Mouse (Mus musculus) large intestine, adult 2 months (tissue): ENCODE results near the gene Fcgbp. TPM values are rescaled to one million over a fixed set of nuclear protein-coding genes. Genes with fewer than 3 reads are reported as not detected.
"Not testable (repeated sequence)": the region's sequence is repeated elsewhere in the genome, so short reads cannot be mapped to it uniquely, and the experiment has no call there.

Experiments used
- DNase-seq: peaks from one replicate; pipeline ENCODE4 v3.0.0-alpha.2; 2012; ENCODE audit warnings: low read depth, low spot score
- WGBS: fragments of 180-500 bp; shearing (Covaris S2); methylation state at CpG from one replicate; pipeline ENCODE4 v1.1.7; 2018; 5-methylcytosine and 5-hydroxymethylcytosine counted together
- polyA plus RNA-seq: library from polyadenylated mRNA; depleted of rRNA; stranded (reverse); fragments of >200 nt; gene quantifications from 2 replicates; pipeline ENCODE4 v1.2.3, GENCODE M21; 2012; rRNA removed

The Fcgbp gene
- polyA plus RNA-seq, result 2,978 and 3,484 TPM in 2 replicates

DNA sequence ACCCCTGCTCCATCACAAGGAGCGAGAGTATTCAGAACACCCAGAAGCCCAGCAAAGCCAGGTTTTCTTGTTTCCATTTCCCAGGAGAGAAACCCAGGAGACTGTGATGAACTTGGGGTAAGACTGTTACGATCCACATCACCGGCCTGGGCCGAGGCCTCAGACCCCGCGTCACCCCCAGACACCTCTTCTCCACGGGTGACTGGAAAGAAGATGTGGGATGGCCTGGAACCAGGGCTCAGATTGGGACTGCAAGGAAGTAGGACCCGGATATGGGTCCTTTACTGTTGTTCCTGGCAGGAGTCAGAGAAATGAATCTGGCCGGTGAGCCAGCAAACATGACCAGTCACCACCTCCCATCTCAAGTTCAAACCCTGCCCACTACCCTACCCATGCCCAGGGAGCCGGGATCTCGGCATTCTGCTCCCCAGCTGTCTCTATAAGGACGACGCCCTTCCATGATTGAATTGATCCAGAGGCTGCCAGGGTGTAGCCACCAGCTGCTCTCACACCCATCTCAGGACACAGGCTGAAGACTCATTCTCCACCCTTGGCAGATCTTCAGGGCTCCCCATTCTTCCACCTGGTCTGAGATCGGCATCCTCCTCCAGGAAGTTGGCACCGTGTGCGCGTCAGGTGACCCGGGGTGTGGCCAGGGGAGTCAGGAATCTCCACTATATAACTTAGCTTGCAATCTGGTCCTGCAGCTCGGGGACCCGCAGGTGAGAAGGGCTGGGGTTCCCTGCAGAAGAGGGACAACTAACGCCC is at the start of gene Fcgbp:
Fcgbp (plus strand) TSS at position 706 of the 768 bp plus-strand sequence.
- peak; percentile 72 for DNase-seq
- WGBS, result 42% methylated on average over 21 of the region's 21 CpGs

GRCm38 (mm10) chr7:28044524-28044923 is 26.5 kb upstream of the Fcgbp start:
- 83% methylated on average over 4 of the region's 4 CpGs for WGBS

GRCm38 (mm10) chr7:28049476-28050409 is 21.3 kb upstream of the Fcgbp start, which contains the start of gene Psmc4:
TSS of gene Psmc4 (minus strand) at chr7:28050101.
- WGBS, result under 1% methylated on average over 52 of the region's 52 CpGs
- DNase-seq, result peak; percentile 96

More at GRCm38 (mm10) chr7:28044524-28044923, 26.5 kb upstream of the Fcgbp start:
- DNase-seq, result no peak

- DNase-seq, result no peak
- 57% methylated on average over 17 of the region's 17 CpGs for WGBS
These were observed 20.5 kb upstream of the Fcgbp start for GRCm38 (mm10) chr7:28050584-28050983.

DNA sequence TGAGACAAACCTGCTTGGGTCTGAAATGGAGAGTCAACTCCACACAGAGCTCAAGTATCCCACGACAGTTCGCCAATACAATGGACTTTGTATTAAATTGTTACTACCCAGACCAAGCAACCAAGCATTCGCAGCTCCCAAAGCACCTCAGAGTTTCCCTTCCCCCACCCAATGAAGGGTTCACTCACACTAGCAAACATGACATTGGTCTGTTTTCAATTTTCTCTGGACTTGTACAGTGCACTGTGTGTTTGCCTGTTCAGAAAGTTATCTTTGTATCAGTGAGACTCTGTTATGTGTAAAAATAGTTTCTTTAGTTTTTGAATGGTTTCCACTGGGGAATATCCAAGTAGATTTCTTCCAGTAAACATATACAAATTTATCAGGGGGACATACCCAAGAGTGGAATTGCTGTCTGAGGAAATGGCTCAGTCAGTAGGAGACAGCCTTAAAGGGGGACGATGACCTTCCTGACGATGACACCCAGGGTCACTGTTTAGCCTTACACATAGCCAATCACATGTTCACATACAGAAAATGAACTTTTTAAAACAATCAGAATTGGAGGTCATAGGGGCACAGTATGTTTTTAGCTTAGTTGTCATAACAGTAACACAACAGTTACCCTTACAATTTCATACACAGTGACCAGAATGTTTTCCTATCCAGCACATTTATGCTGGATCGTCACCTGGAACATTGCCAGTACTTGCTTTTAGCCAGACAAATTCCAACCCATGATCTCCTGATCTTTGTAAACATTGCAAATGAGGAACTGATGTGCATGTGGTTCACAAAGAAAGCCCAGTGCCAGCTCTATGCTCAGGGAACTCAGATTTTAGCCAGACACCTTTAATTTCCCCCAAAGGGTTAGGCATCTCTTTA is 17.7 kb upstream of the Fcgbp start:
- WGBS, result 69% methylated on average over 6 of the region's 6 CpGs
- DNase-seq, result no peak

DNA sequence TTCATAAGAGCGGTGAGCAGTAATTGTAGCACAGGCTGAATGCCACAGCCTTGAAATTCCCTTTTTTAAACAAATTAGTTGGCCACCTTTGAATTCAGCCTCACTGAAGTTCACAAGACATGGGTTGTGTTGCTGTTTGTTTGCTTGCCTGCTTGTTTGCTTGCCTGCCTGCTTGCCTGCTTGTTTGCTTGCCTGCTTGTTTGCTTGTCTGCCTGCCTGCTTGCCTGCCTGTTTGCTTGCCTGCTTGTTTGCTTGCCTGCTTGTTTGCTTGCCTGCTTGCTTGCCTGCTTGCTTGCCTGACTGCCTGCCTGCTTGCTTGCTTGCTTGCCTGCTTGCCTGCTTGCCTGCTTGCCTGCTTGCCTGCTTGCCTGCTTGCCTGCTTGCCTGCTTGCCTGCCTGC is 11.1 kb upstream of the Fcgbp start:
- DNase-seq, result no peak
- 95% methylated on average over 1 of the region's 1 CpGs for WGBS

- 71% methylated on average over 3 of the region's 3 CpGs for WGBS
- DNase-seq, result no peak
These were observed 2.4 kb upstream of the Fcgbp start for GRCm38 (mm10) chr7:28068661-28069060.

DNA sequence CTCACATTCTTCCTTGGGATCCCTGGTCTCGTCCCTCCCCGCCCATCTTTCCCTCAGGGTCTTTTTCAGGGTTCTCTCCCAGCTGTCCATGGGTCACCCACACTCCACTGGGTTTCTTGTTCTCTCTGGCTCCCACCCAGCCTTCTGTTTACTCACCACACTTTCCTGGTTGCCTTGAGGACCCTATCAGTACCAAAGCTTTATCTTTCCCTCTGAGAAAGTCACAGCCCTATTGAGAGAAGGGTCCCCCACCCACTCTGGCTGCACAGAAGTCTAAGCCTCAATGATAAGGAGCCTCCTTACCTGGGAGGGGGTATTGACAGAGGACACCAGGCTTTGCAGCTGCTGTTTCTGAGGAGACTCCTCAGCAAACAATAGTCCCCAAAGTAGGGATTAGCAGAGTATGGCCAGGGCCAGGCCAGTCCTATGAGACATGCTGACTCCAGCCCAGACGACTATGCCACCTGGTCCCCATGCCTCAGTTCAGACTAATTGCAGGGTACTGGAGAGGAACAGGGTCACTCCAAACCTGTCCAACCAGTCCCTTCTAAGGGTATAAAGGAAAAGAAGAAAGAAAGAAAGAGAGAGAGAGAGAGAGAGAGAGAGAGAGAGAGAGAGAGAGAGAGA is 1.4 kb upstream of the Fcgbp start:
- 40% methylated on average over 3 of the region's 3 CpGs for WGBS
- DNase-seq, result no peak

DNA sequence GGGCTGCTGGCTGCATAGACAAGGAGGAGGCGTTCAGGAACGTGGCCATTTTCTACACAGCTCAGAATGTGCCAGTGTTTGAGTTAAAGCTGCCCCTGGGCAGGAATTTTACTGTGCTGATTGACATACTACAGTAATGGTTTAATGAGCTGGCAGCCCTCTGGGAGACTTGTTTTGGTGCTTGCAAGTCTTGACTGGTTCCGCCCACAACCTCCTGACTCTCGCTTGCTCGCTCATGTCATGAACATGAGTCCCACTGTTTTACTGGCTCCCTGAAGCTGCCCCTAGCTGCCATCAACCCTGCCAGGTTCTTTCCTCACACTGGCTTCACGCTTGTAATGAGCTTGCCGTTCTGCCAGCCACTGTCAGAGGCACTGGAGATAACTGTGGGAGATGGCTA is 13.2 kb downstream of the Fcgbp start:
- 70% methylated on average over 7 of the region's 7 CpGs for WGBS
- no peak for DNase-seq

DNA sequence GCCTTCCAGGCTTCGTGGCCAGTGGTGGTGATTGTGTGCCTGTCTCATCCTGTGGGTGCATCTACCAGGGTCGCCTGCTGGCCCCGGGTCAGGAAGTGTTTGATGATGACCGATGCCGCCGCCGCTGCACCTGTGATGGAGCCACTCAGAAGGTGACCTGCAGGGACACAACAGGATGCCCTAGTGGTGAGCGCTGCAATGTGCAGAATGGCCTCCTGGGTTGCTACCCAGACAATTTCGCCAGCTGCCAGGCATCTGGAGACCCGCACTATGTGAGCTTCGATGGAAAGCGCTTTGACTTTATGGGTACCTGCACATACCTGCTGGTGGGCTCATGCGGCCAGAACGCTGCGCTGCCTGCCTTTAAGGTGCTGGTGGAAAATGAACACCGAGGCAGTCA is 15.2 kb downstream of the Fcgbp start:
- WGBS, result 87% methylated on average over 16 of the region's 16 CpGs
- no peak for DNase-seq

- WGBS, result 51% methylated on average over 11 of the region's 11 CpGs
These were observed 22.5 kb downstream of the Fcgbp start for GRCm38 (mm10) chr7:28093541-28093940.

GRCm38 (mm10) chr7:28099101-28099500 is 28.1 kb downstream of the Fcgbp start:
- no peak for DNase-seq
- WGBS, result 95% methylated on average over 16 of the region's 16 CpGs

More at GRCm38 (mm10) chr7:28093541-28093940, 22.5 kb downstream of the Fcgbp start:
- DNase-seq, result no peak

DNA sequence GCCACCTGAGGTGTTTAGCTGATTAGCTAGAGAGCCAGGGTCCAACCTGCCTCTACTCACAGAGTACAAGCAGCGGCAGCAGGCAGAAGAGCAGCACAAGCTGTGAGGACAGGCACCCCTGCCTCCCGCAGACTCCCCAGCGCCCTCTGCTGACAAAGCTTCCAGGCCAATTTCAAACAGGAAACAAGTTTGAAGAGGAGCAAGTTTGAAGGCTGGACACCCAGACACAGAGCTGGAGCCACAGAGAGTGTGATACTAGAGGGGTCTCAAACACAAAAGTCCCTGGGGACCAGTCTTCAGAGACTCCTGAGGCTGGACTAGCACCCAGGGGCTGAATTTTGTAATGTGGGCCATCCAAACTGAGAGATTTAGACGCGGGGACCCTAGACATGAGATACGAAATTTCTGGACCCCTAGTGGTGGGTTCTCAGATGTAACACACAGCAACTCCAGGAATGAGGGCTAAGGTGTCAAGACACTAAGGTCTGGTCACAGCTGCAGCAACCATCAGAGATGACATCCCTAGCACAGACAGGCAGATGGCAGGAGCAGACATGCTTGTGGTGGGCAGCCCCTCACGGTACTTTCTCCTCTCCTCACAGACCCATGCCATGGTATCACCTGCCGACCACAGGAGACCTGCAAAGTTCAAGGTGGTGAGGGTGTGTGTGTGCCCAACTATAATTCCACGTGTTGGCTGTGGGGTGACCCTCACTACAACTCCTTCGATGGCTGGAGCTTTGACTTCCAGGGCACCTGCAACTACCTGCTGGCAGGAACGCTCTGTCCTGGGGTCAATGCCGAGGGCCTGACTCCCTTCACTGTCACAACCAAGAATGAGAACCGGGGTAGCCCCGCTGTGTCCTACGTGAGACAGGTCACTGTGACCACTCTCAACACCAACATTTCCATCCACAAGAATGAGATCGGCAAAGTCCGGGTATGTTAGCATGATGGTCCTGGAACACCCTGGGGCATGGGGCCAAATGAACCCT is 29.9 kb downstream of the Fcgbp start:
- no peak for DNase-seq
- 67% methylated on average over 17 of the region's 17 CpGs for WGBS

GRCm38 (mm10) chr7:28102936-28103335 is 31.9 kb downstream of the Fcgbp start:
- WGBS, result 49% methylated on average over 5 of the region's 5 CpGs
- not testable (repeated sequence) for DNase-seq

GRCm38 (mm10) chr7:28104670-28105069 is 33.6 kb downstream of the Fcgbp start:
- WGBS, result 3% methylated on average over 23 of the region's 23 CpGs
- no peak for DNase-seq

- WGBS, result 90% methylated on average over 11 of the region's 11 CpGs
- no peak for DNase-seq
These were observed 35.2 kb downstream of the Fcgbp start for GRCm38 (mm10) chr7:28106241-28106640.

DNA sequence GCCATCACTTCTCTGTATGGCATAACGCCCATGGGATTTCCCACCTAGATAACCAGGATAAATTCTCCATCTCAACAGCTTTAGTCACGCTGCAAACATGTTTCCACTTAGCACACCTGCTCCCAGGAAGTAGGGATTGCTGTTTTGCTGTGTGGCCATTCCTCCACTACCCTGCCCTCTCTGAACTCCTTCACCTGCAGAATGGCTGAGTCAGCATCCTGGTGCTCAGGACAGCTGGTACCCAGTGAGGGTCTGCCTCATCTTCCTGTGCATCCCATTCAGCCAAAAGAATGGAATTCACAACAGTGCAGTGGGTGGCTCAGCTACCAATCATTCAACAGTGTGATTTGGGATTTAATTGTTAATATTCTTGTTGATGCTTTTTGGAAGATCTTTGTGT is 43.6 kb downstream of the Fcgbp start:
- 57% methylated on average over 2 of the region's 2 CpGs for WGBS
- DNase-seq, result no peak

DNA sequence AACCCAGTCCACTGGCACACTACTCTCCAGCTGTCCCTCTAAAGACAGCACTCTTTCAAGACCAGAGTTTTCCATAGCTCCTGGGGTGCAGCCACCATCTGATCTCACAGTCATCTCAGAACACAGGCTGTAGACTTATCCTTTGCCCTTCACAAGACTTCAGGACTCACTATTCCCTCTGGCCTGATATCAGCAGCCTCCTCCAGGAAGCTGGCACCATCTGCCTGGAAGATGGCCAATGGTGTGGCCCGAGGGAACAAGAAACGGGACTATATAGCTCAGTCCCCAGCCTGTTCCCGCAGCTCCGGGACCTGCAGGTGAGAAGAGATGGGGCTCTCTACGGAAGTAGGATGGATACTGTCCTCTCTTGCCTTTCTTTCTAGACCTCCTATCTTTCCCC is 58.1 kb downstream of the Fcgbp start, which contains the start of gene 9530053A07Rik:
9530053A07Rik (plus strand) TSS at position 301 of the 400 bp plus-strand sequence.
- no peak for DNase-seq
- 52% methylated on average over 5 of the region's 5 CpGs for WGBS
